Mouse (Mus musculus): ENCODE measurements at regions not wholly inside any gene's neighbourhood (a gene's known extent, or its start where the extent isn't known, plus 50 kb on each side); places are given as distances from the start of the nearest gene placed in this dataset.
A peak's percentile ranks its signal among the peaks of the same experiment; 100 is the strongest.

DNA sequence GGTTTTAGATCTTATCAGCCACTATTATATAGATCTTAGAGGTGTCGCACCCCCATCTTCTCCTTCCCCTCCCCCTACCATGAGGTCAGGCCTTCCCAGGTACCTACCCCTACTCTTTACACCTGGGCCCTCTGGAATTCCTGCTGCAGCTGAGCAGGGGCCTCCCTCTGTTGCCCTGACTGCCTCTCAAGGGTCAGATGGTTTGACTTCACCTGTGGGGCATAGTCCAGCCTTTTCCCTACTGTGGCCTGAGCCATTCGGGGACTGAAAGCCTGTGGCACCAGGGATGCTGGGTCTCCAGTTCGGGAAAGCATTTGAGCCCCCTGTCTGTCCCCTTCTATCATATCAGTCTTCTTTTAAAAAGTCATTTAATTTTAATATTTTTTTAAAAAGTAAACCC is 196.4 kb downstream of the Gadd45g start:
- Histone ChIP-seq H3K4me3 (no peak overlapping the region), H3K9me3 (no peaks in the 10 kb centered on the region), H3K27ac (no peak overlapping the region), H3K9ac (no peak overlapping the region), H3K4me2 (replicated peaks) (no peak overlapping the region), H3K36me3 (no peaks in the 10 kb centered on the region), H3K4me1 (peaks cover 22% of the 10 kb centered on the region), H3K27me3 (no peaks in the 10 kb centered on the region)
- 92% methylated on average over 3 of the region's 3 CpGs for WGBS
- no peak for ATAC-seq (ENCODE audit: low FRiP score, low read depth)

GRCm38 (mm10) chr13:52043916-52044315 is 197.4 kb downstream of the Gadd45g start:
- H3K36me3 ChIP-seq, result no peaks in the 10 kb centered on the region
- no peak overlapping the region for H3K4me3 ChIP-seq
- H3K27ac ChIP-seq, result no peak overlapping the region
- no peaks in the 10 kb centered on the region for H3K9me3 ChIP-seq
- no peaks in the 10 kb centered on the region for H3K27me3 ChIP-seq
- no peak overlapping the region for H3K4me2 ChIP-seq (replicated peaks)
- no peak for ATAC-seq (ENCODE audit: low FRiP score, low read depth)
- peaks cover 26% of the 10 kb centered on the region for H3K4me1 ChIP-seq
- 81% methylated on average over 3 of the region's 3 CpGs for WGBS
- no peak overlapping the region for H3K9ac ChIP-seq

- peaks cover 26% of the 10 kb centered on the region for H3K4me1 ChIP-seq
- no peaks in the 10 kb centered on the region for H3K36me3 ChIP-seq
- no peaks in the 10 kb centered on the region for H3K9me3 ChIP-seq
- no peak overlapping the region for H3K9ac ChIP-seq
- no peak overlapping the region for H3K4me2 ChIP-seq (replicated peaks)
- H3K4me3 ChIP-seq, result no peak overlapping the region
- 86% methylated on average over 3 of the region's 3 CpGs for WGBS
- H3K27me3 ChIP-seq, result no peaks in the 10 kb centered on the region
- no peak overlapping the region for H3K27ac ChIP-seq
- no peak for ATAC-seq (ENCODE audit: low FRiP score, low read depth)
Observed at GRCm38 (mm10) chr13:52045349-52045748, 198.9 kb downstream of the Gadd45g start.

- Histone ChIP-seq H3K9ac (no peak overlapping the region), H3K27me3 (no peaks in the 10 kb centered on the region), H3K4me3 (no peak overlapping the region), H3K36me3 (no peaks in the 10 kb centered on the region), H3K4me1 (peaks cover 25% of the 10 kb centered on the region), H3K9me3 (no peaks in the 10 kb centered on the region), H3K27ac (no peak overlapping the region), H3K4me2 (replicated peaks) (no peak overlapping the region)
- WGBS, result 72% methylated on average over 5 of the region's 5 CpGs
- ATAC-seq (ENCODE audit: low FRiP score, low read depth), result no peak
Observed at GRCm38 (mm10) chr13:52046020-52046419, 199.5 kb downstream of the Gadd45g start.

- H3K9me3 ChIP-seq, result no peaks in the 10 kb centered on the region
- no peaks in the 10 kb centered on the region for H3K27me3 ChIP-seq
- ATAC-seq (ENCODE audit: low FRiP score, low read depth), result no peak
- H3K9ac ChIP-seq, result no peak overlapping the region
- no peak overlapping the region for H3K4me2 ChIP-seq (replicated peaks)
- 60% methylated on average over 11 of the region's 11 CpGs for WGBS
- H3K27ac ChIP-seq, result no peak overlapping the region
- H3K4me1 ChIP-seq, result peaks cover 18% of the 10 kb centered on the region
- no peaks in the 10 kb centered on the region for H3K36me3 ChIP-seq
- H3K4me3 ChIP-seq, result no peak overlapping the region
Observed at GRCm38 (mm10) chr13:52046700-52047099, 200.2 kb downstream of the Gadd45g start.

- Histone ChIP-seq H3K36me3 (no peaks in the 10 kb centered on the region), H3K9ac (no peak overlapping the region), H3K27me3 (no peaks in the 10 kb centered on the region), H3K4me2 (replicated peaks) (no peak overlapping the region), H3K27ac (no peak overlapping the region), H3K9me3 (no peaks in the 10 kb centered on the region), H3K4me3 (no peak overlapping the region), H3K4me1 (peaks cover 13% of the 10 kb centered on the region; the same call in 1 of the 2 replicates)
- 76% methylated on average over 6 of the region's 6 CpGs for WGBS
- no peak for ATAC-seq (ENCODE audit: low FRiP score, low read depth)
Observed at GRCm38 (mm10) chr13:52047937-52048336, 201.5 kb downstream of the Gadd45g start.

- no peaks in the 10 kb centered on the region for H3K9me3 ChIP-seq
- no peak overlapping the region for H3K9ac ChIP-seq
- no peak overlapping the region for H3K4me3 ChIP-seq
- WGBS, result 89% methylated on average over 3 of the region's 3 CpGs
- H3K36me3 ChIP-seq, result no peaks in the 10 kb centered on the region
- H3K4me2 ChIP-seq (replicated peaks), result no peak overlapping the region
- H3K27ac ChIP-seq, result peak overlapping the region; percentile 33; the same call in 1 of the 2 replicates
- H3K4me1 ChIP-seq, result peaks cover 13% of the 10 kb centered on the region; the same call in 1 of the 2 replicates
- ATAC-seq (ENCODE audit: low FRiP score, low read depth), result no peak
- H3K27me3 ChIP-seq, result no peaks in the 10 kb centered on the region
Observed at GRCm38 (mm10) chr13:52048777-52049176, 202.3 kb downstream of the Gadd45g start.

DNA sequence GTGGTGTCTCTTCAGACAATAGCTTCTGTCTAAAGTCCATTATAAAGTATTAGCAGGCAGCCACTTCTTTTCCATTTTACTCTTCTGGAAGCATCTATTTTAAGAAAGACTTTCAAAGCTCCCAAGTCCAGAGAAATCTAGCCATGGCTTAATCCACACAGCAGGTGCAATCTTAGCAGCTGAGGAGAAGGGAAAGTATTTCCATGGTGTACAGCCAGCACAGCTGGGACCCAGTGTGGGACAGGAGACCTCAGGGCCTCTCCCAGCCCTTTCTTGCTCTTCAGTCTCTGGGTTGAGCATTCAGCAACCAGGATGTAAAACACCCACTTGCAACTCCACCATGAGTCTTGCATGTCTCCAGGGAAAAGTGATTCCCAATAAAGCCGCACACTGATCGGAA is 202.8 kb downstream of the Gadd45g start:
- ATAC-seq (ENCODE audit: low FRiP score, low read depth), result no peak
- Histone ChIP-seq H3K9me3 (no peaks in the 10 kb centered on the region), H3K27me3 (no peaks in the 10 kb centered on the region), H3K4me1 (peaks cover 13% of the 10 kb centered on the region; the same call in 1 of the 2 replicates), H3K27ac (no peak overlapping the region), H3K9ac (no peak overlapping the region), H3K4me3 (no peak overlapping the region), H3K4me2 (replicated peaks) (no peak overlapping the region), H3K36me3 (no peaks in the 10 kb centered on the region)
- 98% methylated on average over 2 of the region's 2 CpGs for WGBS

DNA sequence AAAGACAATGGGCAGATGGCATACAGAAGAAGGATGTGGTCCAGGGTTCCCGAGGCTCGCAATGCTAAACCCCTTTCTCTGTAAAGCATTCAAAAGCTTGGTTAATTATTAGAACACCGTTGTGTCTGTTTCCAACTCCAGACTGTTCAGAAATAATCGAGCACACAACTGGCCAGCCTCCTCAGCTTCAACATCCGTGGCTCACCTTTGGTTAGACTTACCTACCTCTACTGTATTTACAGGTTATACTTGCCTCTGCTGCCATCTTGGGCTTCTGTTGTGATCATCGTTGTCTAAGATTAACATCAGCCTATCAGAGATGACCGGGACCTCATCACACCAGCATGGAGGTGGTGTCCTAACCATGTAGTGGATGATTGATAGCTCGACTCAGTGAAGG is 209.3 kb downstream of the Gadd45g start:
- Histone ChIP-seq H3K4me3 (no peak overlapping the region), H3K36me3 (no peaks in the 10 kb centered on the region), H3K27me3 (no peaks in the 10 kb centered on the region), H3K9me3 (no peaks in the 10 kb centered on the region), H3K4me1 (peaks cover 19% of the 10 kb centered on the region), H3K4me2 (replicated peaks) (no peak overlapping the region), H3K27ac (no peak overlapping the region), H3K9ac (no peak overlapping the region)
- ATAC-seq (ENCODE audit: low FRiP score, low read depth), result no peak
- WGBS, result 90% methylated on average over 8 of the region's 8 CpGs

GRCm38 (mm10) chr13:52057456-52057855 is 211.0 kb downstream of the Gadd45g start:
- WGBS, result 70% methylated on average over 10 of the region's 10 CpGs
- H3K27me3 ChIP-seq, result no peaks in the 10 kb centered on the region
- no peaks in the 10 kb centered on the region for H3K36me3 ChIP-seq
- ATAC-seq (ENCODE audit: low FRiP score, low read depth), result no peak
- H3K9me3 ChIP-seq, result no peaks in the 10 kb centered on the region
- no peak overlapping the region for H3K27ac ChIP-seq
- H3K9ac ChIP-seq, result no peak overlapping the region
- H3K4me1 ChIP-seq, result peaks cover 24% of the 10 kb centered on the region
- no peak overlapping the region for H3K4me3 ChIP-seq
- no peak overlapping the region for H3K4me2 ChIP-seq (replicated peaks)

- peaks cover 26% of the 10 kb centered on the region for H3K4me1 ChIP-seq
- H3K4me2 ChIP-seq (replicated peaks), result peak overlapping the region; percentile 38
- no peak overlapping the region for H3K9ac ChIP-seq
- no peaks in the 10 kb centered on the region for H3K36me3 ChIP-seq
- H3K27ac ChIP-seq, result no peak overlapping the region
- no peak overlapping the region for H3K4me3 ChIP-seq
- no peak for ATAC-seq (ENCODE audit: low FRiP score, low read depth)
- 64% methylated on average over 22 of the region's 22 CpGs for WGBS
- no peaks in the 10 kb centered on the region for H3K27me3 ChIP-seq
- H3K9me3 ChIP-seq, result no peaks in the 10 kb centered on the region
Observed at GRCm38 (mm10) chr13:52059756-52060417, 213.4 kb downstream of the Gadd45g start.

- Histone ChIP-seq H3K36me3 (no peaks in the 10 kb centered on the region), H3K9me3 (no peaks in the 10 kb centered on the region), H3K4me3 (no peak overlapping the region), H3K4me1 (peaks cover 30% of the 10 kb centered on the region), H3K9ac (no peak overlapping the region), H3K27ac (peak overlapping the region; percentile 52; the same call in 1 of the 2 replicates), H3K27me3 (no peaks in the 10 kb centered on the region), H3K4me2 (replicated peaks) (peak overlapping the region; percentile 38)
- ATAC-seq (ENCODE audit: low FRiP score, low read depth), result no peak
- 17% methylated on average over 10 of the region's 10 CpGs for WGBS
Observed at GRCm38 (mm10) chr13:52060418-52060870, 214.0 kb downstream of the Gadd45g start.

GRCm38 (mm10) chr13:52061454-52061853 is 215.0 kb downstream of the Gadd45g start:
- H3K9ac ChIP-seq, result no peak overlapping the region
- no peaks in the 10 kb centered on the region for H3K36me3 ChIP-seq
- no peak overlapping the region for H3K4me2 ChIP-seq (replicated peaks)
- ATAC-seq (ENCODE audit: low FRiP score, low read depth), result no peak
- no peak overlapping the region for H3K4me3 ChIP-seq
- H3K9me3 ChIP-seq, result no peaks in the 10 kb centered on the region
- peaks cover 38% of the 10 kb centered on the region for H3K4me1 ChIP-seq
- no peak overlapping the region for H3K27ac ChIP-seq
- H3K27me3 ChIP-seq, result no peaks in the 10 kb centered on the region
